Mouse (Mus musculus): Measurements from ENCODE around the gene Gm27029. TPM values are rescaled to one million over a fixed set of nuclear protein-coding genes. Genes with fewer than 3 reads are reported as not detected.

The Gm27029 gene
- total and polyA plus RNA-seq, 2 experiments from 2014 or later = 2.2 to 6.4 TPM

GRCm38 (mm10) chr11:101364531-101364931, 60.1 kb downstream of the Gm27029 start:
- no peak for TF ChIP-seq CTCF (IDR thresholded peaks at IDR 0.05; ENCODE audit: low read depth)
- Histone ChIP-seq H3K9ac (replicated peaks; ENCODE audit: low read length) (no peak overlapping the region), H3K4me1 (ENCODE audit: insufficient read depth, low read length) (no peaks in the 10 kb centered on the region), H3K4me3 (ENCODE audit: low read length) (no peak overlapping the region), H3K36me3 (ENCODE audit: insufficient read depth, low read length) (no peaks in the 10 kb centered on the region), H3K27ac (no peak overlapping the region), H3K9me3 (ENCODE audit: low read length) (no peaks in the 10 kb centered on the region), H3K4me2 (ENCODE audit: low read depth, low read length) (no peak overlapping the region), H3K27me3 (ENCODE audit: insufficient read depth, low read length) (no peaks in the 10 kb centered on the region)
- WGBS = 84% methylated on average over 5 of the region's 5 CpGs
- no peak for DNase-seq (ENCODE audit: low spot score)
- ATAC-seq = no peak

GRCm38 (mm10) chr11:101360651-101361113, 63.9 kb downstream of the Gm27029 start:
- no peak for TF ChIP-seq CTCF (IDR thresholded peaks at IDR 0.05; ENCODE audit: low read depth)
- Histone ChIP-seq H3K4me2 (ENCODE audit: low read depth, low read length) (no peak overlapping the region), H3K4me3 (ENCODE audit: low read length) (no peak overlapping the region), H3K9me3 (ENCODE audit: low read length) (no peaks in the 10 kb centered on the region), H3K36me3 (ENCODE audit: insufficient read depth, low read length) (no peaks in the 10 kb centered on the region), H3K27me3 (ENCODE audit: insufficient read depth, low read length) (no peaks in the 10 kb centered on the region), H3K4me1 (ENCODE audit: insufficient read depth, low read length) (no peaks in the 10 kb centered on the region), H3K27ac (peak overlapping the region; percentile 33; the same call in 1 of the 2 replicates), H3K9ac (replicated peaks; ENCODE audit: low read length) (no peak overlapping the region)
- WGBS = 60% methylated on average over 3 of the region's 3 CpGs
- no peak for DNase-seq (ENCODE audit: low spot score)
- no peak for ATAC-seq

GRCm38 (mm10) chr11:101359776-101360175, 64.8 kb downstream of the Gm27029 start:
- 0 out of 2 replicates have a peak overlapping the region, but pooled peaks have one; percentile 33 for H3K27ac ChIP-seq
- H3K27me3 ChIP-seq (ENCODE audit: insufficient read depth, low read length) = no peaks in the 10 kb centered on the region
- WGBS = 79% methylated on average over 9 of the region's 9 CpGs
- H3K4me2 ChIP-seq (ENCODE audit: low read depth, low read length) = no peak overlapping the region
- H3K9ac ChIP-seq (replicated peaks; ENCODE audit: low read length) = no peak overlapping the region
- no peak for TF ChIP-seq CTCF (IDR thresholded peaks at IDR 0.05; ENCODE audit: low read depth)
- ATAC-seq = no peak
- no peaks in the 10 kb centered on the region for H3K9me3 ChIP-seq (ENCODE audit: low read length)
- no peak overlapping the region for H3K4me3 ChIP-seq (ENCODE audit: low read length)
- DNase-seq (ENCODE audit: low spot score) = no peak
- H3K36me3 ChIP-seq (ENCODE audit: insufficient read depth, low read length) = no peaks in the 10 kb centered on the region
- no peaks in the 10 kb centered on the region for H3K4me1 ChIP-seq (ENCODE audit: insufficient read depth, low read length)

GRCm38 (mm10) chr11:101357505-101358182, 67.0 kb downstream of the Gm27029 start:
- no peak for ATAC-seq
- Histone ChIP-seq H3K27ac (no peak overlapping the region), H3K4me3 (ENCODE audit: low read length) (no peak overlapping the region), H3K4me2 (ENCODE audit: low read depth, low read length) (no peak overlapping the region), H3K36me3 (ENCODE audit: insufficient read depth, low read length) (no peaks in the 10 kb centered on the region), H3K4me1 (ENCODE audit: insufficient read depth, low read length) (no peaks in the 10 kb centered on the region), H3K9me3 (ENCODE audit: low read length) (no peaks in the 10 kb centered on the region), H3K9ac (replicated peaks; ENCODE audit: low read length) (no peak overlapping the region), H3K27me3 (ENCODE audit: insufficient read depth, low read length) (no peaks in the 10 kb centered on the region)
- DNase-seq (ENCODE audit: low spot score) = no peak
- TF ChIP-seq CTCF (IDR thresholded peaks at IDR 0.05; ENCODE audit: low read depth) = no peak
- WGBS = 84% methylated on average over 3 of the region's 3 CpGs

Small RNA genes lying within 50 kb of the gene (microRNA-seq; reads per million reads assigned to microRNA genes)
- gene Mir6929 = 0 reads per million in 2 experiments

Other genes starting within 250 kb of the Gm27029 start
- 0.16 and 0.43 TPM in 2 replicates for gene Ccr10, start 249.4 kb downstream of the Gm27029 start, total RNA-seq (2014; rRNA removed)
- gene Ccr10, start 249.4 kb downstream of the Gm27029 start, polyA plus RNA-seq (2015; fragmentation: Nextera tagmentation; extraction: Ambion mirVana) = 0.88 and 1.0 TPM in 2 replicates
- gene Ezh1, start 198.3 kb downstream of the Gm27029 start, total RNA-seq (2014; rRNA removed) = 26.7 and 27.6 TPM in 2 replicates
- 20.1 and 22.2 TPM in 2 replicates for gene Ezh1, start 198.3 kb downstream of the Gm27029 start, polyA plus RNA-seq (2015; fragmentation: Nextera tagmentation; extraction: Ambion mirVana)
- gene Ramp2, start 178.8 kb downstream of the Gm27029 start, total RNA-seq (2014; rRNA removed) = 66.1 and 72.7 TPM in 2 replicates
- 108 and 111 TPM in 2 replicates for gene Ramp2, start 178.8 kb downstream of the Gm27029 start, polyA plus RNA-seq (2015; fragmentation: Nextera tagmentation; extraction: Ambion mirVana)
- gene Vps25, start 171.1 kb downstream of the Gm27029 start, total RNA-seq (2014; rRNA removed) = 66.1 and 82.1 TPM in 2 replicates
- gene Vps25, start 171.1 kb downstream of the Gm27029 start, polyA plus RNA-seq (2015; fragmentation: Nextera tagmentation; extraction: Ambion mirVana) = 134 and 137 TPM in 2 replicates
- 1.5 and 2.5 TPM in 2 replicates for gene Wnk4, start 164.2 kb downstream of the Gm27029 start, total RNA-seq (2014; rRNA removed)
- gene Wnk4, start 164.2 kb downstream of the Gm27029 start, polyA plus RNA-seq (2015; fragmentation: Nextera tagmentation; extraction: Ambion mirVana) = 6.5 and 8.0 TPM in 2 replicates
- 0.10 TPM in 1 of 2 replicates, not detected in the other for gene Cntd1, start 145.8 kb downstream of the Gm27029 start, total RNA-seq (2014; rRNA removed)
- 0.66 and 0.89 TPM in 2 replicates for gene Cntd1, start 145.8 kb downstream of the Gm27029 start, polyA plus RNA-seq (2015; fragmentation: Nextera tagmentation; extraction: Ambion mirVana)
- 146 and 154 TPM in 2 replicates for gene Coa3, start 145.7 kb downstream of the Gm27029 start, total RNA-seq (2014; rRNA removed)
- 214 and 225 TPM in 2 replicates for gene Coa3, start 145.7 kb downstream of the Gm27029 start, polyA plus RNA-seq (2015; fragmentation: Nextera tagmentation; extraction: Ambion mirVana)
- gene Becn1, start 122.5 kb downstream of the Gm27029 start, total RNA-seq (2014; rRNA removed) = 71.1 and 95.3 TPM in 2 replicates
- gene Becn1, start 122.5 kb downstream of the Gm27029 start, polyA plus RNA-seq (2015; fragmentation: Nextera tagmentation; extraction: Ambion mirVana) = 140 and 145 TPM in 2 replicates
- gene Psme3, start 108.6 kb downstream of the Gm27029 start, total RNA-seq (2014; rRNA removed) = 68.3 and 71.1 TPM in 2 replicates
- gene Psme3, start 108.6 kb downstream of the Gm27029 start, polyA plus RNA-seq (2015; fragmentation: Nextera tagmentation; extraction: Ambion mirVana) = 78.2 and 83.9 TPM in 2 replicates
- 3.8 and 4.1 TPM in 2 replicates for gene Aoc2, start 99.7 kb downstream of the Gm27029 start, total RNA-seq (2014; rRNA removed)
- 0.59 and 0.63 TPM in 2 replicates for gene Aoc2, start 99.7 kb downstream of the Gm27029 start, polyA plus RNA-seq (2015; fragmentation: Nextera tagmentation; extraction: Ambion mirVana)
- 0.36 and 0.47 TPM in 2 replicates for gene Aoc3, start 94.2 kb downstream of the Gm27029 start, total RNA-seq (2014; rRNA removed)
- gene Aoc3, start 94.2 kb downstream of the Gm27029 start, polyA plus RNA-seq (2015; fragmentation: Nextera tagmentation; extraction: Ambion mirVana) = 0.10 and 0.16 TPM in 2 replicates
- gene G6pc, start 57.2 kb downstream of the Gm27029 start, total RNA-seq (2014; rRNA removed) = 0.26 TPM in 1 of 2 replicates, not detected in the other
- not detected in 2 replicates for gene G6pc, start 57.2 kb downstream of the Gm27029 start, polyA plus RNA-seq (2015; fragmentation: Nextera tagmentation; extraction: Ambion mirVana)
- gene Aarsd1, start 7.2 kb downstream of the Gm27029 start, total RNA-seq (2014; rRNA removed) = 62.5 and 69.4 TPM in 2 replicates
- gene Aarsd1, start 7.2 kb downstream of the Gm27029 start, polyA plus RNA-seq (2015; fragmentation: Nextera tagmentation; extraction: Ambion mirVana) = 89.9 and 91.6 TPM in 2 replicates
- gene Rundc1, start 289 bp upstream of the Gm27029 start, total RNA-seq (2014; rRNA removed) = 11.6 and 12.4 TPM in 2 replicates
- gene Rundc1, start 289 bp upstream of the Gm27029 start, polyA plus RNA-seq (2015; fragmentation: Nextera tagmentation; extraction: Ambion mirVana) = 21.4 and 22.7 TPM in 2 replicates
- 0.31 and 0.58 TPM in 2 replicates for gene Ptges3l, start 537 bp upstream of the Gm27029 start, total RNA-seq (2014; rRNA removed)
- 3.8 and 4.6 TPM in 2 replicates for gene Ptges3l, start 537 bp upstream of the Gm27029 start, polyA plus RNA-seq (2015; fragmentation: Nextera tagmentation; extraction: Ambion mirVana)
- gene Rpl27, start 17.5 kb upstream of the Gm27029 start, total RNA-seq (2014; rRNA removed) = 535 and 538 TPM in 2 replicates
- 276 and 282 TPM in 2 replicates for gene Rpl27, start 17.5 kb upstream of the Gm27029 start, polyA plus RNA-seq (2015; fragmentation: Nextera tagmentation; extraction: Ambion mirVana)
- 3.9 and 4.2 TPM in 2 replicates for gene Ifi35, start 23.6 kb upstream of the Gm27029 start, total RNA-seq (2014; rRNA removed)
- 5.3 and 5.8 TPM in 2 replicates for gene Ifi35, start 23.6 kb upstream of the Gm27029 start, polyA plus RNA-seq (2015; fragmentation: Nextera tagmentation; extraction: Ambion mirVana)
- 103 and 140 TPM in 2 replicates for gene Rnd2, start 40.2 kb upstream of the Gm27029 start, total RNA-seq (2014; rRNA removed)
- 143 and 154 TPM in 2 replicates for gene Rnd2, start 40.2 kb upstream of the Gm27029 start, polyA plus RNA-seq (2015; fragmentation: Nextera tagmentation; extraction: Ambion mirVana)
- 290 and 295 TPM in 2 replicates for gene Vat1, start 41.4 kb upstream of the Gm27029 start, total RNA-seq (2014; rRNA removed)
- gene Vat1, start 41.4 kb upstream of the Gm27029 start, polyA plus RNA-seq (2015; fragmentation: Nextera tagmentation; extraction: Ambion mirVana) = 106 and 114 TPM in 2 replicates
- gene Brca1, start 127.2 kb upstream of the Gm27029 start, total RNA-seq (2014; rRNA removed) = 6.7 and 8.5 TPM in 2 replicates
- 2.3 and 2.4 TPM in 2 replicates for gene Brca1, start 127.2 kb upstream of the Gm27029 start, polyA plus RNA-seq (2015; fragmentation: Nextera tagmentation; extraction: Ambion mirVana)
- 93.6 and 152 TPM in 2 replicates for gene Nbr1, start 127.4 kb upstream of the Gm27029 start, total RNA-seq (2014; rRNA removed)
- 53.9 and 55.9 TPM in 2 replicates for gene Nbr1, start 127.4 kb upstream of the Gm27029 start, polyA plus RNA-seq (2015; fragmentation: Nextera tagmentation; extraction: Ambion mirVana)
- 2.6 and 5.2 TPM in 2 replicates for gene Tmem106a, start 157.4 kb upstream of the Gm27029 start, total RNA-seq (2014; rRNA removed)
- gene Tmem106a, start 157.4 kb upstream of the Gm27029 start, polyA plus RNA-seq (2015; fragmentation: Nextera tagmentation; extraction: Ambion mirVana) = 5.1 and 5.3 TPM in 2 replicates
- not detected in 2 replicates for gene Gm11634, start 174.5 kb upstream of the Gm27029 start, total RNA-seq (2014; rRNA removed)
- not detected in 2 replicates for gene Gm11634, start 174.5 kb upstream of the Gm27029 start, polyA plus RNA-seq (2015; fragmentation: Nextera tagmentation; extraction: Ambion mirVana)
- 12.4 and 15.2 TPM in 2 replicates for gene Rdm1, start 202.4 kb upstream of the Gm27029 start, total RNA-seq (2014; rRNA removed)
- 13.8 and 15.9 TPM in 2 replicates for gene Rdm1, start 202.4 kb upstream of the Gm27029 start, polyA plus RNA-seq (2015; fragmentation: Nextera tagmentation; extraction: Ambion mirVana)
- 5.7 and 6.5 TPM in 2 replicates for gene Arl4d, start 240.7 kb upstream of the Gm27029 start, total RNA-seq (2014; rRNA removed)
- 6.2 TPM in 2 replicates for gene Arl4d, start 240.7 kb upstream of the Gm27029 start, polyA plus RNA-seq (2015; fragmentation: Nextera tagmentation; extraction: Ambion mirVana)

Data from hindbrain, postnatal 0 days (tissue).